Mouse (Mus musculus): Measurements from ENCODE around the gene Fstl4. TPM values are rescaled to one million over a fixed set of nuclear protein-coding genes. Genes with fewer than 3 reads are reported as not detected.

Fstl4 gene
- total and polyA plus RNA-seq, 3 experiments: not detected

DNA sequence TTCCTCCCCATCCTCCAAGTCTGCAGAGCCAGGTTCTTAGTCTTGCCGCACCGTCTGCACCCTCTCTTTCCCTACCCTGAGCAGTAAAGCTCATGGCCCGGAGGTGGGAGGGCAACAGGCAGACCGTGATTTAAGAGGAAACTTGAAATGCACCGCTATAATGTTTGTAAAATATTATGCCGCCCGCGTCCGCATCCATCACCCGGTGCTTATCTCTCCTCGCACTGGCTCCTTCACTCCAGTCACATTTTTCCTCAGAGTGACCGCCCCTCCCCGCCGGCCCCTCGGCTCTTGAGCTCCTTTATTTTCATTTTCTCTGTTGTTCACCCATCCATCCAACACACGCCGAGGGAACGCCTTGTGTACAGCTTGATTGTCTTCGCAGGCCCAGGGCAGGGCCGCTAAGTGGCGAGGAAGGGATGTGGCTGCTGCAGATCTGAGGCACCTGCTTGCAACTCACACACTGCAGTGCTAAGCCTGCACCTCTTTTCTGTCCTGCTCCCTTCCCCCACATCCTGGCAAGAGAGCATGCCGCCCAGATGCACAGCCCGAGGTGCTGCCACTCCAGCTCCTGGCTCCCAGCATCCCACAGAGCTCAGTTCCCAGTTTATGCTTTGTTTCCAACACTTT is 368.1 kb downstream of the Fstl4 start:
- H3K27ac ChIP-seq (ENCODE audit: control insufficient read depth, low read depth, low read length): no peak overlapping the region
- DNase-seq (ENCODE audit: low read depth, low spot score): no peak
- no peaks in the 10 kb centered on the region for H3K27me3 ChIP-seq (ENCODE audit: control insufficient read depth in 1 of 2, insufficient read depth in 2 of 2, low read length in 2 of 2)
- TF ChIP-seq ELF1 (IDR thresholded peaks at IDR 0.05; ENCODE audit: low read depth, low read length): no peak
- TF ChIP-seq UBTF (IDR thresholded peaks at IDR 0.05; ENCODE audit: borderline replicate concordance, insufficient read depth, low read depth, low read length): no peak
- no peak for TF ChIP-seq TAL1 (IDR thresholded peaks at IDR 0.05; ENCODE audit: low read length)
- no peak for TF ChIP-seq MAFK (IDR thresholded peaks at IDR 0.05; ENCODE audit: borderline replicate concordance, low read depth, low read length)
- TF ChIP-seq POLR2AphosphoS2 (IDR thresholded peaks at IDR 0.05; ENCODE audit: low read length): no peak
- no peak for TF ChIP-seq MYC (IDR thresholded peaks at IDR 0.05; ENCODE audit: low read depth, low read length)
- no peak for TF ChIP-seq NRF1 (IDR thresholded peaks at IDR 0.05; ENCODE audit: insufficient read depth, low read depth, low read length, poor library complexity, severe bottlenecking)
- TF ChIP-seq SIN3A (IDR thresholded peaks at IDR 0.05; ENCODE audit: low read length): no peak
- TF ChIP-seq TBP (IDR thresholded peaks at IDR 0.05; ENCODE audit: low read depth, low read length): no peak
- no peak for TF ChIP-seq MXI1 (IDR thresholded peaks at IDR 0.05; ENCODE audit: low read depth, low read length)
- TF ChIP-seq CHD1 (IDR thresholded peaks at IDR 0.05; ENCODE audit: low read depth, low read length): no peak
- TF ChIP-seq CTCF (IDR thresholded peaks at IDR 0.05 in 2 of 3, conservative IDR thresholded peaks at IDR 0.05 in 1 of 3; ENCODE audit: control insufficient read depth in 1 of 3, insufficient read depth in 1 of 3, low read depth in 2 of 3, low read length in 3 of 3, poor library complexity in 1 of 3, severe bottlenecking in 1 of 3): no peak
- no peak for TF ChIP-seq ETS1 (IDR thresholded peaks at IDR 0.05; ENCODE audit: low read depth, low read length)
- TF ChIP-seq MAZ (IDR thresholded peaks at IDR 0.05; ENCODE audit: low read depth, low read length): no peak
- TF ChIP-seq ZNF384 (IDR thresholded peaks at IDR 0.05; ENCODE audit: low read depth, low read length): no peak
- TF ChIP-seq KAT2A (conservative IDR thresholded peaks at IDR 0.05; ENCODE audit: low read depth, low read length): no peak
- TF ChIP-seq EP300 (IDR thresholded peaks at IDR 0.05; ENCODE audit: low read depth in 1 of 2, low read length in 2 of 2): no peak
- no peak for TF ChIP-seq POLR2A (IDR thresholded peaks at IDR 0.05; ENCODE audit: control insufficient read depth in 1 of 2, insufficient read depth in 1 of 2, low read depth in 1 of 2, low read length in 2 of 2, poor library complexity in 1 of 2)
- no peak for TF ChIP-seq TCF12 (IDR thresholded peaks at IDR 0.05; ENCODE audit: low read depth, low read length)
- H3K36me3 ChIP-seq (ENCODE audit: control insufficient read depth in 1 of 2, insufficient read depth in 2 of 2, low read length in 2 of 2): no peaks in the 10 kb centered on the region
- H3K9me3 ChIP-seq (replicated peaks; ENCODE audit: insufficient read depth, low read length): no peaks in the 10 kb centered on the region
- H3K79me2 ChIP-seq (ENCODE audit: control insufficient read depth, insufficient read depth, low read length, poor library complexity): no peaks in the 10 kb centered on the region
- H3K4me1 ChIP-seq (ENCODE audit: control insufficient read depth in 1 of 2, insufficient read depth in 2 of 2, low read length in 2 of 2): no peaks in the 10 kb centered on the region
- H3K4me3 ChIP-seq (ENCODE audit: control insufficient read depth in 1 of 2, insufficient read depth in 1 of 2, low read depth in 2 of 2, low read length in 2 of 2): no peak overlapping the region
- H3K9ac ChIP-seq (ENCODE audit: control insufficient read depth, low read depth, low read length, poor library complexity, severe bottlenecking): no peak overlapping the region

DNA sequence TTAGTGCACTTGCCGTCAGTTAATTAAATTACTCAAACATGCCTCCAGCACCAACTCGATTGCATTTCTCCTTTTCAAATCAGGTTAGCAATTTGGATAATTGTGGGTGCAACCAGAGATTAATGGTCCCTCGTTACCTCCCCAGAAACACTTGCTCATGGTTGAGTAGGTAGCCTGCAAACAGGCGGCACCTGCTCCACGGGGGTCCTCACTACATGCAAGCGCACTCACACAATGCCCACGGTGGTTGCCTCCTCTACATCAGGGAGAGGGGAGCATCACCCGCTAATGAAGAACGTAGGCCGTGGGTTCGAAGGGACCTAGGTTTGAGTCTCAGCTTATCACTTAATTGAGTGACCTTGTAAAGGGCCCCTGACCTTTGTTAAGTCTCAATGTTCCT is 371.9 kb downstream of the Fstl4 start:
- TF ChIP-seq USF1 (IDR thresholded peaks at IDR 0.05; ENCODE audit: low read depth, low read length): no peak
- no peak for TF ChIP-seq RAD21 (IDR thresholded peaks at IDR 0.05; ENCODE audit: low read depth, low read length)
- TF ChIP-seq SMC3 (IDR thresholded peaks at IDR 0.05; ENCODE audit: low read depth, low read length): no peak
- no peak for TF ChIP-seq POLR2A (IDR thresholded peaks at IDR 0.05; ENCODE audit: control insufficient read depth in 1 of 2, insufficient read depth in 1 of 2, low read depth in 1 of 2, low read length in 2 of 2, poor library complexity in 1 of 2)
- TF ChIP-seq HCFC1 (IDR thresholded peaks at IDR 0.05; ENCODE audit: low read depth, low read length): no peak
- no peak for TF ChIP-seq E2F4 (IDR thresholded peaks at IDR 0.05; ENCODE audit: borderline replicate concordance, low read depth, low read length)
- no peak for TF ChIP-seq NRF1 (IDR thresholded peaks at IDR 0.05; ENCODE audit: insufficient read depth, low read depth, low read length, poor library complexity, severe bottlenecking)
- no peak for TF ChIP-seq GATA1 (IDR thresholded peaks at IDR 0.05; ENCODE audit: low read depth, low read length)
- TF ChIP-seq ZMIZ1 (IDR thresholded peaks at IDR 0.05; ENCODE audit: low read depth, low read length): no peak
- no peak for TF ChIP-seq KAT2A (conservative IDR thresholded peaks at IDR 0.05; ENCODE audit: low read depth, low read length)
- TF ChIP-seq ETS1 (IDR thresholded peaks at IDR 0.05; ENCODE audit: low read depth, low read length): no peak
- TF ChIP-seq SIN3A (IDR thresholded peaks at IDR 0.05; ENCODE audit: low read length): no peak
- no peak for TF ChIP-seq MEF2A (IDR thresholded peaks at IDR 0.05; ENCODE audit: extremely low read depth, insufficient replicate concordance, low read depth, low read length, poor library complexity, severe bottlenecking)
- TF ChIP-seq GABPA (IDR thresholded peaks at IDR 0.05; ENCODE audit: low read depth, low read length): no peak
- no peak for TF ChIP-seq CHD2 (IDR thresholded peaks at IDR 0.05; ENCODE audit: low read length)
- TF ChIP-seq ZC3H11A (IDR thresholded peaks at IDR 0.05; ENCODE audit: low read depth, low read length): no peak
- no peak for TF ChIP-seq TBP (IDR thresholded peaks at IDR 0.05; ENCODE audit: low read depth, low read length)
- no peak for DNase-seq (ENCODE audit: low read depth, low spot score)
- Histone ChIP-seq H3K27me3 (ENCODE audit: control insufficient read depth in 1 of 2, insufficient read depth in 2 of 2, low read length in 2 of 2) (no peaks in the 10 kb centered on the region), H3K9me3 (replicated peaks; ENCODE audit: insufficient read depth, low read length) (no peaks in the 10 kb centered on the region), H3K9ac (ENCODE audit: control insufficient read depth, low read depth, low read length, poor library complexity, severe bottlenecking) (no peak overlapping the region), H3K27ac (ENCODE audit: control insufficient read depth, low read depth, low read length) (no peak overlapping the region), H3K4me3 (ENCODE audit: control insufficient read depth in 1 of 2, insufficient read depth in 1 of 2, low read depth in 2 of 2, low read length in 2 of 2) (no peak overlapping the region), H3K79me2 (ENCODE audit: control insufficient read depth, insufficient read depth, low read length, poor library complexity) (no peaks in the 10 kb centered on the region), H3K36me3 (ENCODE audit: control insufficient read depth in 1 of 2, insufficient read depth in 2 of 2, low read length in 2 of 2) (no peaks in the 10 kb centered on the region), H3K4me1 (ENCODE audit: control insufficient read depth in 1 of 2, insufficient read depth in 2 of 2, low read length in 2 of 2) (no peaks in the 10 kb centered on the region)

All from MEL (cell line).